Mouse (Mus musculus): ENCODE data around the gene Rsg1. TPM values are rescaled to one million over a fixed set of nuclear protein-coding genes. Genes with fewer than 3 reads are reported as not detected.

The Rsg1 gene
- total and polyA plus RNA-seq, 2 experiments from 2014 or later: 2.4 to 3.9 TPM

DNA sequence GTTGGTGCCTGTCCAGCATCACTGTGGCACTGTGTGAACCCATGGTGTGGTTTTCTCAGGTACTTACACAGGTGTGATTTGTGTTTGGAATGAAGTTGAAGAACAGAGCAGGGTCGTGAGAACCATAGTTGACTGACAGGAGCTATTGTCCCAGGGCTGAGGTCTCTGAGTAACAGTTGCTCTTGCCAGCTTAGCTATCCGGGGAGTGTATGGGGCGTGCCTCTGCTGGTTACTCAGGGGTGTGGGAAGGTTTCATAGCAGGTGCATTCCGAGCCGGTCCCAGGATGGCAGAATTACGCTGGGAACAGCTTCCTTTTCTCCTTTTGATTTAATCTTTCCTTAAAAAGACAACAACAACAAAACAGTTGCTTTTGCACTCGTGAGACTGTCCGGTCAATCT lies 32.9 kb upstream of the Rsg1 start:
- Histone ChIP-seq H3K4me3 (ENCODE audit: low read length) (no peak overlapping the region), H3K36me3 (ENCODE audit: insufficient read depth, low read length) (peaks cover 11% of the 10 kb centered on the region; the same call in 1 of the 2 replicates), H3K9ac (replicated peaks; ENCODE audit: low read length) (no peak overlapping the region), H3K4me2 (ENCODE audit: low read depth, low read length) (no peak overlapping the region), H3K27ac (no peak overlapping the region), H3K9me3 (ENCODE audit: low read length) (no peaks in the 10 kb centered on the region), H3K4me1 (ENCODE audit: insufficient read depth, low read length) (no peaks in the 10 kb centered on the region), H3K27me3 (ENCODE audit: insufficient read depth, low read length) (no peaks in the 10 kb centered on the region)
- WGBS: 75% methylated on average over 8 of the region's 8 CpGs
- ATAC-seq (no peak), DNase-seq (ENCODE audit: low spot score) (no peak)
- no peak for TF ChIP-seq CTCF (IDR thresholded peaks at IDR 0.05; ENCODE audit: low read depth)

DNA sequence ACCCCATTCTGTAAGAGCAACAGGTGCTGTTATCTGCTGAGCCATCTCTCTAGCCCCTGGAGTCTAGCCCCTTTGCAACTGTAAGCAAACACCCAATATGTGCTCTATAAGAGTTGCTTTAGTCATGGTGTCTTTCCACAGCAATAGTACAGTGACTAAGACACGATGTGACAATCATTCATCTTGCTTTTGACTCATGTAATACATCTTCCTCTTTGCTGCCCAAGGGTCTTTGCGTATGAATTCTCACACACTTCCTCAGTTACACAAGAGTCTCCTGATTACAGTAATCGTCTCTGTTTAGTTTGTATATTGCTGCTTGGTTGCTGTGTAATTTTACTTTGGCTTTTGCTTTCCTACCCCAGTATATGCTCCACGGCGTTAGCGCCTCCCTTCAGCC lies 31.8 kb upstream of the Rsg1 start:
- no peaks in the 10 kb centered on the region for H3K27me3 ChIP-seq (ENCODE audit: insufficient read depth, low read length)
- H3K4me3 ChIP-seq (ENCODE audit: low read length): no peak overlapping the region
- WGBS: 97% methylated on average over 6 of the region's 6 CpGs
- H3K9ac ChIP-seq (replicated peaks; ENCODE audit: low read length): no peak overlapping the region
- TF ChIP-seq CTCF (IDR thresholded peaks at IDR 0.05; ENCODE audit: low read depth): no peak
- no peak for DNase-seq (ENCODE audit: low spot score)
- no peaks in the 10 kb centered on the region for H3K4me1 ChIP-seq (ENCODE audit: insufficient read depth, low read length)
- no peak overlapping the region for H3K27ac ChIP-seq
- no peak overlapping the region for H3K4me2 ChIP-seq (ENCODE audit: low read depth, low read length)
- H3K9me3 ChIP-seq (ENCODE audit: low read length): no peaks in the 10 kb centered on the region
- ATAC-seq: no peak
- peaks cover 11% of the 10 kb centered on the region; the same call in 1 of the 2 replicates for H3K36me3 ChIP-seq (ENCODE audit: insufficient read depth, low read length)

DNA sequence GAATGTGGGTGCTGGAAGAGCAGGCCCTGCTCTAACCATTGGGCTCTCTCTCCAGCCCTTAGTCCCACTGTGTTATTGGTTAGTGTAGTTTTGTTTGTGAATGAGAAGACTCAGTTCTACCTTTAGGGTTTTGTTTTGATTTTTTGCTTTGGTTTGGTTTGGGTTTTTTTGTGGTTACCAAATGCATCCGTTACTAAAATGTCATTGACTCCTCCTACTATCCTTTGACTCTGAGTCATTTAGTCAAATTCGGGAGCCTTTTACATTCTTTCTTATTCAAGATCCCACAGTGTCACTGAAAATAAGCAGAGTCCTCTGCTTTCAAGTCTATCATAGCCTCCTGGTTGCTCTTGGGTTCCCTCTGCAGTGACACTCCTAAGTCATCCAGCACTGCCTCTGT lies 29.8 kb upstream of the Rsg1 start:
- H3K27ac ChIP-seq: no peak overlapping the region
- H3K4me3 ChIP-seq (ENCODE audit: low read length): no peak overlapping the region
- no peak for TF ChIP-seq CTCF (IDR thresholded peaks at IDR 0.05; ENCODE audit: low read depth)
- H3K4me2 ChIP-seq (ENCODE audit: low read depth, low read length): no peak overlapping the region
- no peak overlapping the region for H3K9ac ChIP-seq (replicated peaks; ENCODE audit: low read length)
- H3K27me3 ChIP-seq (ENCODE audit: insufficient read depth, low read length): no peaks in the 10 kb centered on the region
- no peak for DNase-seq (ENCODE audit: low spot score)
- no peak for ATAC-seq
- H3K36me3 ChIP-seq (ENCODE audit: insufficient read depth, low read length): peaks cover 11% of the 10 kb centered on the region; the same call in 1 of the 2 replicates
- no peaks in the 10 kb centered on the region for H3K4me1 ChIP-seq (ENCODE audit: insufficient read depth, low read length)
- 96% methylated on average over 2 of the region's 2 CpGs for WGBS
- no peaks in the 10 kb centered on the region for H3K9me3 ChIP-seq (ENCODE audit: low read length)

DNA sequence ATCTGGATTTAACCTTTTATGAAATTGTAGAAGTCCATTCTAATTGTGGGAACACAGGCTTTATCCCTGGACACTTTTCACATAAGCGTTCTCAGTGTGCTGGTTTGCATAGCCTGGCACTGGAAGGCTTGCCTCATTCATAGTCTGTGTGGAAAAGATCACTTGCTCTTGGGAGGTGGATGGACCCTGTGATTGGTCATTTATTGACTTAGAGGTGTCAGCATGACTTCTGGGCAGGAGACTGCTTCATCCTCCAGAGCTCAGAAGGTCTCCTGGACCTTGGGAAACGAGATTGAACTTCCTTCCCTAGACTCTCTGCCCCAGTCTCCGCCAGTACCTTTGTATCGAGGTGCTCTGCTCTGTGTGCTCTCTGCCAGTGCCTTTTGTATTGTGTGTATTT lies 29.3 kb upstream of the Rsg1 start:
- H3K36me3 ChIP-seq (ENCODE audit: insufficient read depth, low read length): peaks cover 11% of the 10 kb centered on the region; the same call in 1 of the 2 replicates
- no peak overlapping the region for H3K9ac ChIP-seq (replicated peaks; ENCODE audit: low read length)
- no peak for TF ChIP-seq CTCF (IDR thresholded peaks at IDR 0.05; ENCODE audit: low read depth)
- H3K9me3 ChIP-seq (ENCODE audit: low read length): no peaks in the 10 kb centered on the region
- 93% methylated on average over 4 of the region's 4 CpGs for WGBS
- no peak for DNase-seq (ENCODE audit: low spot score)
- no peak overlapping the region for H3K4me3 ChIP-seq (ENCODE audit: low read length)
- H3K27me3 ChIP-seq (ENCODE audit: insufficient read depth, low read length): no peaks in the 10 kb centered on the region
- ATAC-seq: no peak
- H3K4me1 ChIP-seq (ENCODE audit: insufficient read depth, low read length): no peaks in the 10 kb centered on the region
- no peak overlapping the region for H3K27ac ChIP-seq
- no peak overlapping the region for H3K4me2 ChIP-seq (ENCODE audit: low read depth, low read length)

DNA sequence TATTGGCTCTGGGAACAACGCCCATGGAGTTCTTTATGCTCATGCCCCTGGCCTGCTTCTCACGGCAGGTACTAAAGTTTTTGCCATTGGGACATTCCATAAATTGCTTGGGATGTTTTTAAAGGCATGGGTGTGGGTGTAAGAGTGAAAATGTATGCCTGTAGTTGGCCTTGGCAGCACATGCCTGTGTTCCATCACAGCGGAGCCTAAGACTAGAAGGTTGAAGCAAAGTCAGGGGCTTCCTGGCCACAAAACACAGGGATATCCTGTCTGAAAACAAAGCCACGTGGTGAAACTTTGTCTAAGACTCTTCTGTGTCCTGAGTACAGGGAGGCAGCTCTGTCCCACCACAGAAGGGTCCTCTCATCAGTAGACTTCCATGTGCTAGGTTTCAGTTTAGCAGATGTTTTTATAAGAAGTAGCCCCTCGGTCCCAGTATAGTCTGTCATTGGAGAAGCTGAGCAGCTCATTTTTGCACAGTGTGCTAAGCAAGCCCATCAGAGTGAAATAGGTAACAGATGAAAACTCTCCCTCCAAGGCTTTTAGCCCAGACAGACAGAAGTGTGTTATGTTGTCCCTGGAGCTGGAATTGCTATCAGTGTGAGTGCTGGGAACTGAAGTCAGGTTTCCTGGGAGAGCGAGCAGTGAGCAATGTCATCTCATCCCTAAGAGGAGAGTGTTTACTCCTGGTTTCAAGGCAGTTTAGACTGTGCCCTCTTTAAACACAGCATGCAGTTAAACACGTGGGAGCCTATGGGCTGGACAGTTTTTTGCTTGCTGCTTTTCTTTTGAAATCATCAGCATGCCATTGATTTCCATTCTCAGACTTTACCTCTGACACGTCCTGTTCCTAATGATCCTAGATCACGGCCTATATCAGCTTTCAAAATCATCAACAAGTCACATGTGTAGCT lies 26.6 kb upstream of the Rsg1 start:
- no peak overlapping the region for H3K4me2 ChIP-seq (ENCODE audit: low read depth, low read length)
- no peak overlapping the region for H3K9ac ChIP-seq (replicated peaks; ENCODE audit: low read length)
- no peak overlapping the region for H3K4me3 ChIP-seq (ENCODE audit: low read length)
- H3K36me3 ChIP-seq (ENCODE audit: insufficient read depth, low read length): peaks cover 7% of the 10 kb centered on the region; the same call in 1 of the 2 replicates
- H3K9me3 ChIP-seq (ENCODE audit: low read length): no peaks in the 10 kb centered on the region
- H3K27me3 ChIP-seq (ENCODE audit: insufficient read depth, low read length): no peaks in the 10 kb centered on the region
- ATAC-seq: no peak
- DNase-seq (ENCODE audit: low spot score): no peak
- no peak overlapping the region for H3K27ac ChIP-seq
- H3K4me1 ChIP-seq (ENCODE audit: insufficient read depth, low read length): no peaks in the 10 kb centered on the region
- TF ChIP-seq CTCF (IDR thresholded peaks at IDR 0.05; ENCODE audit: low read depth): no peak
- 67% methylated on average over 9 of the region's 9 CpGs for WGBS

DNA sequence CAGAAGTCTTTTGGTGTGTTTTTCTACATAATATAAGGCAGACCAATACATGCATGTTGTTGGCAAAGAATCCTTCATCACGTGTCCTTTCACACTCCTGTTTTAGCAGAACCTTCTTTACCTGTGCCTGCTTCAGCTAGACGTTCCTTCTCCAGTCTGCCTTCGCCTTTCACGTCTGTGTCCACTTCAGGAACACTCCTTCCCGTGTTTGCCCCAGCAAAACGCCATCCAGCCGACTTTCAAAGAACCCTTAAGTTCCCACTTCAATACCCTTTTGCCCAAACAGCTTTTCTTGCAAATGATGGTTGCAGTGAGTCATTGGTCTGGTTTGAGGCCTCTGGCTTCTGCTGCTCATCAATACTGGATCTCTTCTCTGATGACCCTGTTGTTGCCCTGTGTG lies 22.5 kb upstream of the Rsg1 start:
- H3K36me3 ChIP-seq (ENCODE audit: insufficient read depth, low read length): peaks cover 16% of the 10 kb centered on the region; the same call in 1 of the 2 replicates
- no peak overlapping the region for H3K4me3 ChIP-seq (ENCODE audit: low read length)
- H3K9me3 ChIP-seq (ENCODE audit: low read length): no peaks in the 10 kb centered on the region
- H3K27ac ChIP-seq: no peak overlapping the region
- H3K4me2 ChIP-seq (ENCODE audit: low read depth, low read length): no peak overlapping the region
- no peak for TF ChIP-seq CTCF (IDR thresholded peaks at IDR 0.05; ENCODE audit: low read depth)
- no peak for DNase-seq (ENCODE audit: low spot score)
- ATAC-seq: no peak
- no peak overlapping the region for H3K9ac ChIP-seq (replicated peaks; ENCODE audit: low read length)
- 90% methylated on average over 7 of the region's 7 CpGs for WGBS
- H3K27me3 ChIP-seq (ENCODE audit: insufficient read depth, low read length): no peaks in the 10 kb centered on the region
- H3K4me1 ChIP-seq (ENCODE audit: insufficient read depth, low read length): no peaks in the 10 kb centered on the region

DNA sequence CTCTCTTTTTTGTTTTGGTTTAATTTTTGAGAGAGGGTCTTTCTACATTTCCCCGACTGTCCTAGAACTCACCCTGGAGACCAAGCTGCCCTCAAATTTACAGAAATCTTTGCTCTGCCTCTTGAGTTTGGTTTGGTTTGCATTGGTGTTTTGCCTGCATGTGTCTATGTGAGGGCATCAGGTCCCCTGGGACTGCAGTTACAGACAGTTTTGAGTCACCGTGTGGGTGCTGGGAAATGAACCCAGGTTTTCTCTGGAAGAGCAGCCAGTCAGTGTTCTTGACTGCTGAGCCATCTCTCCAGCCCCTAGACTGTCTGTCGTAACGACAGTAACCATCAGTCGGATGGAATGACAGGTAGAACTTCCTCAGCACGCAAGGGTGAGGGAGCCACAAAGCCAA lies 19.2 kb upstream of the Rsg1 start:
- WGBS: 96% methylated on average over 6 of the region's 6 CpGs
- Histone ChIP-seq H3K27ac (no peak overlapping the region), H3K4me3 (ENCODE audit: low read length) (no peak overlapping the region), H3K4me1 (ENCODE audit: insufficient read depth, low read length) (no peaks in the 10 kb centered on the region), H3K9me3 (ENCODE audit: low read length) (no peaks in the 10 kb centered on the region), H3K27me3 (ENCODE audit: insufficient read depth, low read length) (no peaks in the 10 kb centered on the region), H3K9ac (replicated peaks; ENCODE audit: low read length) (no peak overlapping the region), H3K36me3 (ENCODE audit: insufficient read depth, low read length) (peaks cover 31% of the 10 kb centered on the region), H3K4me2 (ENCODE audit: low read depth, low read length) (no peak overlapping the region)
- no peak for TF ChIP-seq CTCF (IDR thresholded peaks at IDR 0.05; ENCODE audit: low read depth)
- no peak for ATAC-seq
- no peak for DNase-seq (ENCODE audit: low spot score)

Data from hindbrain, postnatal 0 days (tissue).